Mouse (Mus musculus): ENCODE measurements around the gene Ide.

The Ide gene

DNA sequence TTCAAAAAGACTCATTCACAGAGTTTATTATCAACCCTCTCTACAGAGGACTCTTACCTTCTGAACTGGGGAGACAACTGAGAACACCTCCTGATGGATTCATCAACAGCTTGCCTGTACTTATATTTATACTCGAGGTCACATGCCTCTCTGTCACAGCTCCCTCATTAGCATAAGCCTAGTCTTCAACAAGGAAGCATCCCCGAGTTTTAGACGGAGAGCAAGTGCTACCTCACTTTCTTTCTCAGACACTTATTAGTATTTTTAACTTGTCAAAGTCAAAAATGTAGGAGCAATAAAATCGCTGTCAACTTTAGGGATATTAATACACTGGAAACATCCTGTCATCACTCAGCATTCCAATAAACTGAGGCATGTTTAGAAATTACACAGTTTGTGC, at the start of gene Ide:
Gene Ide, minus strand, starts transcription at position 101 of the 400 bp plus-strand sequence.
- no peak for DNase-seq (ENCODE audit: low read depth, low spot score)

- no peak for DNase-seq (ENCODE audit: low read depth, low spot score)
Measured at GRCm38 (mm10) chr19:37386126-37386525, 48.5 kb upstream of the Ide start.

DNA sequence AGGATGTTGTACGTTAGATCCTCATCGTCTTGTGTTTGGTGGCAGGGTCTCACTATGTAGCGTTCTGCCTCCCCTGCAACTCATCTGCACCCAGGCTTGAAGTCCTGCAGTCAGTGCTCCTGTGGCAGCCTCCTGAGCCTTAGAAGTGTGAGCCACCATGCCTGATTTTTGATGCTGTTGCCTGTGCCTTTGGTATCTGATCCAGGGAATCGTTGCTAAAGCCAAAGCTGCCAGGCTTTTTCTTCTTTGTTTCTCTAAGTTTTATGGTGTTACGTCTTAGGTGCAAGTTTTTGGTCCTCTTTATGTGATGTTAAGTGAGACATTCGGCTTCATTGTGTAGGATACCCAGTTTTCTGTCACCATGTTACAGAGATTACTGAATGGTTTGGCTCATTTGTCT, 41.2 kb upstream of the Ide start:
- no peak for DNase-seq (ENCODE audit: low read depth, low spot score)

- DNase-seq (ENCODE audit: low read depth, low spot score) = no peak
Measured at GRCm38 (mm10) chr19:37377404-37377990, 39.8 kb upstream of the Ide start.

- no peak for DNase-seq (ENCODE audit: low read depth, low spot score)
Measured at GRCm38 (mm10) chr19:37376841-37377240, 39.2 kb upstream of the Ide start.

- DNase-seq (ENCODE audit: low read depth, low spot score) = peak; percentile 98
Measured at GRCm38 (mm10) chr19:37375755-37376615, 38.3 kb upstream of the Ide start, which contains the start of gene Kif11. Gene Kif11 (plus strand): TSS chr19:37376403.

GRCm38 (mm10) chr19:37374941-37375754, 37.5 kb upstream of the Ide start:
- DNase-seq (ENCODE audit: low read depth, low spot score) = no peak

GRCm38 (mm10) chr19:37370356-37370755, 32.7 kb upstream of the Ide start:
- DNase-seq (ENCODE audit: low read depth, low spot score) = no peak

- DNase-seq (ENCODE audit: low read depth, low spot score) = no peak
Measured at GRCm38 (mm10) chr19:37369921-37370320, 32.3 kb upstream of the Ide start.

DNA sequence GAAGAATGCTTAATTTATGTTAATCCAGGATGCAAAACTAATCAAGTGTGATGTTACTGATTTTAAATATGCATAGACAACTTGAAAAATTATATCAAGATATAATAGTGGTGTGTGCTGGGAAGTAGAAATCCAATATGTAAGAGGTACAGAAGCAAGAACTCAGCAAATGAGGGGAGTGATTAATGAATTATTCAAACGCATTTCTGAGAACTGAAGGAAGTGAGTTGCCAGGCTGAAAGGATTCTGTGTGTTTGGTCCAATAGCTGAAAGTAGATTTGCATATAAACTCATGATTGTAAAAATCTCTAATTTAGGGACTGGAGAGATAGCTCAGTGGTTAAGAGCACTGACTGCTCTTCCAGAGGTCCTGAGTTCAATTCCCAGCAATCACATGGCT, 31.3 kb upstream of the Ide start:
- no peak for DNase-seq (ENCODE audit: low read depth, low spot score)

GRCm38 (mm10) chr19:37363128-37363939, 25.7 kb upstream of the Ide start:
- DNase-seq (ENCODE audit: low read depth, low spot score) = no peak

- no peak for DNase-seq (ENCODE audit: low read depth, low spot score)
Measured at GRCm38 (mm10) chr19:37362545-37362944, 24.9 kb upstream of the Ide start.

DNA sequence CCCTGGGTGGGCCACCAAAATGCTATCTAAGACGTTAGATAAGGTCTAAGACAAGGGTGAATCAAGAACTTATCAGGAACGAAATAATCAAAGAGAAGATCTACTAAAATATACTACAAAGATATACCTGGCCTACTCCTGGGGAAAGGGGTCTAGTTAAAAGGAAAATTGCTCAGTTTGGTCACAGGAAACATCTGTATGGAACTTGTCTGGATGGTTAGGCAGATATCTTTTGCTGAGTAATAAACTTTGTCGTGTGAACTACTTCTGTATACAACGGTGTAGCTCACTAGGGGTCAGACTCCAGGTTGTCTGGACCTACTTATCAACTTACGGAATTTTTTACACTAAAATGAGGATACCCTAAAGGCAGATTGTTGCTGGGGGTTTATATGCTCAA, 22.4 kb upstream of the Ide start:
- DNase-seq (ENCODE audit: low read depth, low spot score) = no peak

GRCm38 (mm10) chr19:37353331-37353730, 15.7 kb upstream of the Ide start:
- no peak for DNase-seq (ENCODE audit: low read depth, low spot score)

DNA sequence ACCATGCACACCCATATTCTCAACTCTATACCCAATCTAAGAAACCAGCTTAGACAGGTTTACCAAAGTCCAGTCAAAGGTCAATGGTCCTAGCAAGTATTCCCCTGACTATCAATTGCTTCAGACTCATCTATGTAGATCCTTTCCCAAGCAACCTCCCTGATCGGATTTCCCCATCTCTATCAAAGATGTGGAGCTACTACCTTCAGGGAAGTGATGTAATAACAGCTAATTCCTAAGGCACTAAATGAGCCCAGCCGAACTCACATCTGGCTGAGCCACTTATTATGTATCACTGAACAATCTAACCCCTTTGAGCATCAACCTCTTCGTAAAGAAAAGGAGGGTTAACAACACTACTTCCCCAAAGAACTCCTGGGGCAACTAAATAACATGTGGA, 15.1 kb upstream of the Ide start:
- DNase-seq (ENCODE audit: low read depth, low spot score) = no peak

GRCm38 (mm10) chr19:37348952-37349351, 11.3 kb upstream of the Ide start:
- no peak for DNase-seq (ENCODE audit: low read depth, low spot score)

DNA sequence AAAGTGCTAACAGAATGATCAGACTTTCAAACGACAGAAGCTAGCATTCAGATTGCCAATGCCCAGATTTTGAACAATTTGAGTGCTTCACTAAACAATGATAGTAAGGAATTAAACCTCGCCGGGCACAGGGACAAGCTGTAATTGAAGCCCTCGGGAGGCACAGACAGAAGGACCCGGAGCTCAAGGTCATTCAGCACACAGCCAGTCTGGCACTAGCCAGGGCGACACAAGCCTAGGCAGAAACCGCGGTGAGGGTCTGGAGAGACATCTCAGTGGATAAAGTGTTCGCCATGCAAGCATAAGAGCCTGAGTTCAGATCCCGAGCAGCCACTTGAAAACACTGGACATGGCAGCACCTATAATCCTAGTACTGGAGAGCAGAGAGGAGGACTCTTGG, 10.7 kb upstream of the Ide start:
- no peak for DNase-seq (ENCODE audit: low read depth, low spot score)

GRCm38 (mm10) chr19:37346258-37346657, 8.6 kb upstream of the Ide start:
- DNase-seq (ENCODE audit: low read depth, low spot score) = peak; percentile 11

GRCm38 (mm10) chr19:37343899-37344298, 6.2 kb upstream of the Ide start:
- no peak for DNase-seq (ENCODE audit: low read depth, low spot score)

- DNase-seq (ENCODE audit: low read depth, low spot score) = no peak
Measured at GRCm38 (mm10) chr19:37340931-37341330, 3.3 kb upstream of the Ide start.

- DNase-seq (ENCODE audit: low read depth, low spot score) = no peak
Measured at GRCm38 (mm10) chr19:37340495-37340894, 2.8 kb upstream of the Ide start.

All from mesoderm, embryonic 11.5 days (tissue).